Mouse (Mus musculus): ENCODE results near the gene Cdk5rap2. TPM values are rescaled to one million over a fixed set of nuclear protein-coding genes. Genes with fewer than 3 reads are reported as not detected.

The Cdk5rap2 gene
- 14.5 and 17.7 TPM in 2 replicates for total RNA-seq (2021)
- long read RNA-seq, experiment 1, full-length matches to known transcripts: 1 of 26 reads
- long read RNA-seq, experiment 1, partial matches to known transcripts: 20 of 26 reads
- long read RNA-seq, experiment 1, other reads (novel, unspliced or antisense): 5 of 26 reads
- long read RNA-seq, experiment 2, partial matches to known transcripts: 10 of 13 reads
- long read RNA-seq, experiment 2, other reads (novel, unspliced or antisense): 3 of 13 reads

DNA sequence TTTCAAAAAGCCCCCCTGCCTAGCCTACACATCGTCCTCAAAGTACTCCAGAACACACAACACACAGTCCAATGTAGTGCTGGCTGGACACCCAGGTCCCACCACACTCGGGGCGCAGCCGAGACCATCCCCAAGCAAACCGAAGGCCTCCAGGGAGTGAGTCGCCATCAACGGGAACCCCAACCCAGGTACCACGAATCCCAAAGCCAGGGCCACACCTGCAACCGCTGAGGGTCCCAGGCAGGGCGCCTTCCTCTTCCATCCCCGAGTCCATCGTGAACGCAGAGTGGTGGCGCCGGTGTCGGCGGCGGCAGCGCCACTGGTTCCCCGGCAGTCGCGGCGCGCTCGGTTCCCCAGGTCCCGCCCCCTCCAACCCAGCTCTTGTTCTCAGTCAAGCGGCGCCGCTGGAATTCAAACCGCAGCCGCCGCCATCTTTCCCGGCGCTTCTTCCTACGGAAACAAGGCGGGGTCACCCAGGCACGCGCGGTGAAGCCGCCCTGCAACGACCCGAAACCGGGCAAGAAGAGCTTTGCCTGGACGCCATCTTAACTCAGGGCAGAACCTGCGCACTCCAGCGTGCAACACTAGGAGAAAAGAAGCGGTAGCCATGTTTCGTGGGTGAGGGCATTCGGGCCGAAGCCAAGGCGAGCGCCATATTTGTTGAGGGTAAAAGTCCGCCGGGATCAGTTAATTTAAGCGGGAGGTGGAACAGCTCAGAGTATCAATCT lies at the start of gene Cdk5rap2:
TSS of gene Cdk5rap2 (minus strand) at position 450 of the 728 bp plus-strand sequence.
- DNase-seq: peak; percentile 98

DNA sequence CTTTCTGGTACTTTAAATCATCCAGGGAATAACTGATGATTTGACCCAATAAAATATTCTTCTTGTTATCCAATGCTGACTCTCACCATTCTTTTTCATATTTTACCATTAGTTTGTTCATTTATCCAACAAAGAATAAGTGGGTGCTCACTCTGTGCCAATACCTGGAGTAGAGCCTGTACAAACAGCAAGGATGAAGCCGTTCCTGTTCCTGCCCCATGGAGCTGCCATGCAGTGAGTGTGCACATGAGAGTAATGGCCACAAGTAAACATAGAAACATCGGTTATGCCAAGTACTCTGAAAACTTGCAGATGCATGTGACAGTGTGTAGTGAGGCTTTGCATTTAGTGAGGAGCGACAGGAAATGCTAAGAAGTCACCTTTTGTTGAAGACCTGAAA lies 41.9 kb upstream of the Cdk5rap2 start:
- DNase-seq: no peak

DNA sequence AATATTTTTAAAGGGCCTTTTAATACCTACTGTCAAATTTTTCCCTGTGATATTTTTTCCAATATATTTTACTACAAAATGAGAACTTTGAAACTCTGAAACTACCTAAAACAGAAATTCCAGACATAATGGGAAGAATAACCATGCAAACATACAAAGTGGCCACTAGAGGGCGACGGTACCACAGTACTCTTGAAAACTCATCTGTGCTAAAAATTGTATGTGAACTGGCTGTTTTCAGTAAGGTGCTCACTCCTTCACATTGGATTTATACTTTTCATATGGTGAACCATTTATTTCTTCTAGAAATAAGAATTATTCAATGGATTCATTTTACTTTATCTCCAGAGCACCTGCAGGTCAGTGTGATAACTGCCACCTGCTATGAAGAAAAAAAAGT lies 41.5 kb upstream of the Cdk5rap2 start:
- peak; percentile 53 for DNase-seq

DNA sequence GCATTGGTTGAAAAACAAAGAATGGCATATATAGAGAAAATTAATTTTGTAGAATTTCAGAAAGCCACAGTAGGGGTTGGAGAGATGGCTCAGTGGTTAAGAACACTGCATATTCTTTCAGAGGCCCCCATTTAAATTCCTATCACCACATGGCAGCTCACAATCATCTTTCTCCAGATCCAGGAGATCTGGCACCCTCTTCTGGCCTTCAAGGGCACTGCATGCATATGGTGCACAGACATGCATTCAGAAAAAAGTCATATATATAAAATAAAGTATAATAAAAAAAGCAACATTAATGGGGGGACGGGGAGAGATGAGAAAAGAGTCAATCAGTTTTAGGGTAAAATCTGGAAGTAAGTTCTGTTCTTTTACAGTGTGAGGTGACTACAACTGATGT lies 39.4 kb upstream of the Cdk5rap2 start:
- DNase-seq: no peak

DNA sequence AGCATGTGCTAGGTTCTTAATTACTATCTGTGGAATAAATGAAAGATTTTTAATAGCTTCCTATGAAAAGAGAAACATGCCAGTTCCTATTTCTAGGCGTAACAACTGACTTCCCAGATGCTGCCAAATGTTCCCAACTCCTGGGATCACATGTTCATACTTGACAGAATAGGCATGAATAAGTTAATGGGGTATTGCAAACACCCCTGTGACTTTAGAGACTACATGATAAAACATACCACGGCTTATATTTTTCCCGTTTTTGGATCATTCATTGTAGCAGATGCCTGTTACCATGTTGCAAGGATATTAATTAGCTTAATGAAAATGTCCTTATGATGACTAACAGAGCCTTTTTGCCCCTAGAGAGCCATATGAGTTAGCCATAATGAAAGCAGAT lies 36.5 kb upstream of the Cdk5rap2 start:
- DNase-seq: no peak

DNA sequence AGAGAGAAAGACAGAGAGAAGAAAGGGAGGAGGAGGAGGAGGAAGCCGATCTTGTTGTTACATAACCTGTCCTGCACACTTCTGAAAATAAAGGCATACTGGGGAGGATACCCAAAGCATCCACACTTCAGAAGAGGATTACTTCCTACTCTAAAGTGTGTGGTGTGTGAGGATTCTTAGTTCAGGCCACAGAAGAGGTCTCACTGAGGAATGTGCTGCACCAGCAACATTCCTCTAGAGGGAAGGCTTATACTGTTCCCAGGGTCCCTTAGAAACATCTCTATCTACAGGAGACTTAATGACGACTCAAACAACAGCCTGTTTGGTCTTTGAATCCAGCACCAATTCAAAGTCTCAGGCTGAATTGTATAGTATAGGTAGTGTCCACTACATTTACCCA lies 10.0 kb upstream of the Cdk5rap2 start:
- no peak for DNase-seq

DNA sequence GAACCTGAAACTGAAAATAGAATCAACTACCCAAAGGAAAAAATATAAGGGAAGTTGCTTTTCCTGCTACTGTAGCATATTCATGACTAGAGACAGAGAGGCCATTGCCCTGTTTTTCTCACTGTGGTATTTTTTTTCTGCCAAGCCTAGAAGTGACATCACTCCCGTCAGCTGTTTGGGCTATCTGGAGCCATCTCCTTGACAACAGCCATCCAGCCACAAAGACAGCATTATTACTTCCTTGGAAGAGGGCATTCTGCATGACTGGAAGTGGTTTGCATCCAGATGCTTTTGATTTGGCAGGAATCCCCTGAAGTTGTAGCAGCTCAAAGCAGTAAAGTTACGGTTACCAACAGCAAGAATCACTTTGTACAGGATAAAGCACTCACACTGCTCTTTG lies 1.9 kb upstream of the Cdk5rap2 start:
- no peak for DNase-seq

DNA sequence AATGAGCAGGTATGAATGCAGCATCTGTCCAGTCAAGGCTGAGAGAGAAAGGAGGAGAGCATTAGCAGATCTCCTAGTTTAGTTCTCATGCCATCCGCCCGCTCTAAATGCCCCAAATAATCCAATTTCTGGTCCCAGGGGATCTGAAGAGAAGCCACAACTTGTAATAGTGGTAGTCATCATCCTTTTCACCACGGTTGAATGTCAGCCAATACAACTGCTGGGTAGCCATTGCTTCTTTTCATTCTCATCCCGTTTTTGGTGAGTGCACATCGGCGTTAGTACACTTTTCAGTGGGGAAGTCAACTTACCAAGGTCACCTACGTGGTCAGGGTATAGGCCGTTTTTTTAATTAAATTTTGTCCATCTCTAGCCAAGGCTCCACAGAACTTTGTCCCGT lies 787 bp downstream of the Cdk5rap2 start:
- no peak for DNase-seq

DNA sequence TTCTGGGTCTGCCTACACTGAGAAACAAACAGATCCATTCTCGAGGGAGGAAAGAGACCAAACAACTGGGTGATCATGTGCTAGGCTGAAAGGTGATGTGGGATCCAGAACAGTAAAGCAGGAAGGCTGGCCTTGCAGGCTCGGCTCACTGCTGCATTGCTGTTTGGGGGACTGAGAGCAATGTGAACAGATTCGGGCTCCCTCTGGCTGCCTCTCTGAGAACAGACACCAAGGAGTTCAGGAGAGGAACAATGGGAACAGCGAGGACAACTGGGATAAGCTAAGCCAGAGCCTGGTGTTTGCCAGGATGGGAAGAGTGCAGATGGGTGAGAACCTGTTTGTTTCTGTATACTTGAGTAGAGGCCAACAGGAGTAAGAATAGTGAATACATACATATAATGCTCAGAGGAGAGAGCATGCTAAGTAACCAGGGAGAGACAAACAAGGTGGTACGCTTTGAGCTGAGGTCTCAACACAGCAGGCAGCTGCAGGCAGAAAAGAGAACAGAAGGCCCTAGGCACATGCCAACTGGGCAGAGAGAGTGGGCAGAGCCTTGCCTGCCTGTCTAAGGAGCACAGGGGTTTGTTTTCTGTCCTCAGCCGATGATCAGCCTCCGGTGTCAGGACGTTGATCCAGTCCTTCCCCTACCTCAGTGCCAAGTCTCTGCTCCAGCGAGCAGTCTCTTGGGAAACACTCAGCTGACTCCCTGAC lies 8.0 kb downstream of the Cdk5rap2 start:
- DNase-seq: peak; percentile 36

DNA sequence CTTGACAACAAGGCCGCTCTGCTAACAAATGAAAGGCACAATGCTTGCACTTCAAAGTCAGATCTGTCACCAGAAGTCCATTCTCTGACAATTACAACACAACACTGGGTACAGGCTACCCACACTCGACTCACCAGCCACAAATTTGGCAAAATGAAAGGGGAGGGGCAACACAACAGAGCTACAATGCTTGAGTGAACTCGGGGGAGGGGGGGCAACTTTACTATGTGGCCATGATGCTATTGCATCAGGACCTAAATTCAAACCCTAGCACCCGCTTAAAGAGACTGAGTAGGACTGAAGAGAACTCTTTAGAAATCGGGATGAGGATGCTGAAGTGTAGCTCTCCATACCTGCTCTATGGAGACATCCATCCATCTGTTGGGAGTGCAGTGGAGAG lies 10.8 kb downstream of the Cdk5rap2 start:
- no peak for DNase-seq

DNA sequence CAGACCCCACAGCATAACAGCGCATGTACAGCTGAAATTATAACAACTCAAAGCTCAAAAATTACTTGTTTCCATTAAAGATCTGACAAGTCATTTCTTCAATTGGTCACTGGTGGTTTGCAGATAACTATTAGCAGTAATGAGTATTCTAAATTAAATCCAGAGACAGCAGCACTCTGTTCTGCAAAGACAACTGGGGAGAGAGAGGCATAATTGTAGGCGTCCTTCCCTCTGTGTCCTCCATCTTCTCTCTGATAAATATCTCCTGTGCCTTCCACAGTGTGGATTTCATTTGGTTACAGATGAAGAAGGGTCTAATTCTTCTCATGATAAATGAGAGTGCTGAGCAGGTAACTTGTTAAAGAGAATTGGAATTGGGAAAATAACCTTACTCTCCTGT lies 11.2 kb downstream of the Cdk5rap2 start:
- DNase-seq: no peak

DNA sequence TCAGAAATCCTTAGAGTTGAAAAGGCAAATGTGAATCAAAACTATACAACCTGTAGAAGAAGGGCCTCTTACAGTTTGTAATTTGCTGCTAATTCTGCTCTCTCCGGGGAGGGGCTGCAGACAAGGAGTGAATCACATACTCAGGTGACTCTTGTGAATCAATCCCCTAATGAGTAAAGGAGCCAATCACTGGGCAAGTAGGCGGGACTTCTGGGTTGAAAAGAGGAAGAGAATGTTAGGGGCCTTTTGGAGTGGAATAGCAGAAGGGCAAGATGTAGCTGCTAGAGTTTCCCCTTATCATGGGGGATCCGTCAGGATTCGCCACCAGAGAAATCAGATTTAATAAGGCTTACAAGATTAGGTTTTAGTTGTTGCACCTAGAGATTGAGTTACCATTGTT lies 12.2 kb downstream of the Cdk5rap2 start:
- no peak for DNase-seq

DNA sequence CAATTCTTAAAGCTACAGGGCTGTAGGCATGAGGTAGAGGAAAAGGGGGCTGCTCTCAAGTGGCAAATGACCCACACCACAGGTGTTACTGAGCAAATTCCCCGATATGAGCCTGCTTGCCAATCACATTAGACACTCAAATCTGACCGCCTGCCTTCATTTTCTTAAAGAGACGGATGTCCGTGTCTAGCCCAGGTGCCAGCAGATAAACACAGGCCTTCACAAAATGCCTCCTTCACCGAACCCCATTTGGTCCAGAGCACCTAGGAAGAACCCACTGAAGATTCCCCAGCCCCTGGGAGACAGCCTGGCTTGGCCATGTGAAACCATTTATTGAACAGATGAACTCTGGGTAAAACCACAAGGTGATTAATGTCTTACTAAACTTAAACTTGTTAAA lies 13.5 kb downstream of the Cdk5rap2 start:
- no peak for DNase-seq

DNA sequence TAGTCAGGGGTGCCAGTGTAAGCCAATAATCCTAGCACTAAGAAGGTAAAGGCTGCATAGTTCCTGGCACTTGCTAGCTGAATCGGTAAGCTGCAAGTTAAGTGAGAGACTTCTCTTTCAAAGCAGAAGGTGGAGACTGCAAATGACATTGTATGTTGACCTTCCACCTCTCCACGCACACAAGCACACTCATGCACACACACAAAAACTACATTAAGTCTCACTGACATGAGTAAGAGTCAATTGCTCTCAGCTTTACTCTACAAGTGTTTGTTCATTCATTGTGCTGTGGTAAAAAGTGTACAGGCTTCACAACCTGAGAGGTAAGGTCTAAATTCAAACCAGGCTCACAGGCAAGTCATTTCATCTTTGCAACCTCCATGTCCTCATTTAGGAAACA lies 15.5 kb downstream of the Cdk5rap2 start:
- no peak for DNase-seq

DNA sequence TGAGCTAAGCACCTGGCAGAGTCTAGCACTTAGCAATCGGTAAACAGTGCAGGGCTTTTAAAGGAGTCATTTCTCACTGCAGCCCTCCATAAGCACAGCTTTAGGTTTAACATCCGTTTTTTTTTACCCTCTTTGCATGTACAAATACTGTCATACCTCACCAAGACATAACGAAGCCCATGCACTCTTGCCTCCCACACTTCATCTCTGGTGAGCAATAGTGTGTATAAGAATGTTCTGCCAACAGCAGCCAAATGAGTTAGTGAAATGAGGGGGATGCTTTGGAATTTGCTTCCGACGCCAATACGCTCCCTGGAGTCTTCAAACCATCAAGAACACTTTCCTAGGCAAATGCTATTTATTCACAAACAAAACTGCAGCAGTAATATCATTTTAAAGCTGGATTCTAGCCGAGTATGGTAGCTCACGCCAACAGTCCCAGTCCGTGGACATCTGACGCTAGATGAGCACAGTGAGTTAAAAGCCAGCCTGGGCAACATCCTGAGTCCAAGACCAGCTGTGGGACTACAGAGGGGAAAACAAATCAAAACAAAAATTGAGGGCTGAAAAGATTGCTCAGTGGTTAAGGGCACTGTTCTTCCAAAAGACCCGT lies 18.4 kb downstream of the Cdk5rap2 start:
- no peak for DNase-seq

DNA sequence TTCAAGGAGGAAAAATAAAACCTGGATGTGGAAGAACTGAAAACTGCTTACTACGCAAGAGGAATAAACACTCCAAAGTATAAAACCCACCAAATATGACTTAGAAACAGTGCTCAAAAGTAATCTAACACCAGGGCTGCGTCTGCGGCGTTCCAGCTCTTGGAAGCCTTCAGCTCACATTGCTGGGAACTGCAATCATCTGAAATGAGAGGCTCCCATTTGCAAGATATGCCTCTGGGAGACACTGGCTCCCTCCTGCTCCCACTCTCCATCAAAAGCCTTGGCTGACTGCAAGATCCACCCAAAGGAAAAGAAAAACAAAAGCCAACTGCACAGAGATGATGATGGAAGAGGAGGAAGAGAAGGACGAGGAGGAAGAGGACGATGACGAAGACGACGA lies 19.2 kb downstream of the Cdk5rap2 start:
- no peak for DNase-seq

DNA sequence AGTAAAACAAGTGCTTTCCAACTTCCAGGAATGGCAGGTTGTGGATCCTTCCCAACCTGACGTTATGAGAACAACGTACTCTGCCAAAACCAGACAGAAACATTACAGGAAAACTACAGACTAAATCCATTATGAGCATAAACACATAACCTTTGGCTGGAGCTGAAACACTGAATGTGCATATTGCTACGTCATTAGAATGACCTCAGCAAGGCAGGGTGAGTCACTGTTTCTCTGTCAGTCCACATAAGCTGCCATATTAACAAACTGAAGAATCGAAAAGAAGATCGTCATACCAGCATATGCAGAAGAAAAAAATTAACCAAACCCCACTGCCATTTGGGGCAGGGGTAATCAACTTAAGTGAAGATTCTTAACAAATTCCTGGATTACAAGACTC lies 24.0 kb downstream of the Cdk5rap2 start:
- DNase-seq: no peak

DNA sequence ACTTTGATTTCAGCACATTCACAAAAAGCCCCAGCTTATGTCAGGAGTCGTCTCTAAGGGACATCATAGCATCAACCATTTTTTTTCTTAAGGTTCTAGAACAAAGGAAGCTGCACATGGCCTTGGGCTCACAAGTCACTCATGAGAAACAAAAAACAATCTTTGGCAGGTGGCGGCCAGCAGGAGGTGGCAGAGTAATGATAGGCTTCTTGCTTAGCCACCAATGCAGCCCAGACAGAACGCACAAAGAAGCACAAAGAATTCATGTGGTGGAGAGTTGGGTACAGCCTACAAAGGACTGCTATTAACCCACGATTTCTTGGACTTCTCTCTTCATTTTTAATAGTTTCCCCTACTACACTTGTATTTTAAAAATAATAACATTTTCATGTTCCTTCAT lies 32.9 kb downstream of the Cdk5rap2 start:
- no peak for DNase-seq

DNA sequence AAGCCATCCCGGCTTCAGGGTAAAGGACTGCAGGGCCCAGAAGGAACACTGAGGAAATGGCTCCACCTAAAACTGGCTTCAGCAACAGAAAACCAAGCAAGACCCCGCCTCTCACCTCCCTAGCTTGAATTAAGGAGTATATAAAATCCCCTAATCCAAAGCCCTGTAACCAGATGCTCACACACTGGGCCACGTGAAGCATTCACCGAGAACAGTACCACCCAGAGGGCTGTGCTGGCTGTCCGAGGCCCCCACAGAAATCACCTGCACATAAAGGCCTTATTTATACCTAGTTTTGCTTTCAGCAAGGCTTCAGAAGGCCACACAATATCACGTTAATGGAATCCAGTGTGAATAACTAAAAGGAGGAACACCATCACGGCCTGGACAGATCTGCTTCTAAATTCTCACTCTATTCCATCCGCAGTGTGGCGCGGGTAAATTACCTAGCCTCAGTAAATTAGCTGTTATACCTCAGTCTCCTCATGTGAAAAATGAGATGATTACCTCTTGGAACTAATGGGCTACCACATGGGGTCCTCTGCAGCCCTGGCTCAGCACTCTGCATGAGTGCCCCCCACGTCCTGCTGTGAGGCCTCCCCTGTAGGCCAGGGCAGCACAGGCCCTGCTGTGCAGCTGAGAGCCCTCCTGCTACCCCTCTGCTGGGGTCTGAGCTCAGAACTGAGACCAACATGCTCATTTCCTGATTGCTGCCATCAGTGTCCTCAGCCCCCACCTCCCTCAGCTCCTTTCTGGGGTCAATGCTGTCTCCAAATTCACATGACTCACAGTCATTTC lies 45.0 kb downstream of the Cdk5rap2 start:
- DNase-seq: no peak

DNA sequence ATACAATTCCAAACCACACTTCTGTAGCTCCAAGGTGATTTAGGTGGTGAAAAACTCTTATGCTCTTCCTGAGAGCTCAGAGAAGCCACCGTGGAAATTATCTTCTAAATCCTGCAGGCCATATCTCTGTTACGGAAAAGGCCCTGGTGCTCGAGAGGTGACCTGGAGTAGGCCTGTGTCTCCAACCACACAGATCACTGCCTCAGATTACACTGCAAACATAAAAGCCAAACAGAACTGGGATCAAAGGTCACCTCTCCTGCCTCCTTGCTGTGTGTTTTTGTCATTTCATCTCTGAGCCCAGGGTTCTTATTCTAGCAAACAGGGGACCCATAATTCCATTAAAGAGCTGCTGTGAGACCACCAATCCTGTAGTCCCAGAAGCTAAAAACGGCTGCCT lies 48.9 kb downstream of the Cdk5rap2 start:
- DNase-seq: no peak

DNA sequence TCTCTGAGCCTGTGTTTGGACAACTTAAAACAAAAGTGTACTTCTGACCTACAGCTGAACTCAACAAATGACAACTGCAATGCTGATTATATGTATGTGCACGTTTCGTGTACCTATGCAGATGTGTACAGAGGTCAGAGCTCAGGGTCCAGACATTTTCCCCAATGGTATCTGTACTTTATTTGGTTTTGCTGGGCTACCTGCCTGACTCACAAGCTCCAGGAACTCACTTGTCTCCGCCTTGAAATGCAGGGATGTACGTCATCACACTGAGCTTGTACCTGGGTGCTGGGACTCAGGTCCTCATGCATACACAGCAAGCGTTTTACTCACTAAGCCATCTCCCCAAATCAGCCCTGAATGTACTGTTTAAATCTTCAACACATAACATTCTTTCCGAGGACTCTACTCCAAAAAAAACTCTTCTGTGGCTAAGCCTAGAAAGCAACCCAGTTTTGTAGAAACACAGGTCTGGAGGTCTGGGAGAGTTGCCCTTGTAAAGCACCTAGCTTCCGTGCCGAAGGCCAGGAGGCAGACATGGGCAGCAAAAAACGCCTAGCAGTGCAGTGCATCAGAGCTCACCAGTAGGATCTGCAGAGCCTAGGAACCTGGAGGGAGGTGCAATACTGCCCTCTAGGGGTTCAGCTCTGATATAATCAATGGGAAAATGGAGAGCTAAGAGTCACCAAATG lies 54.4 kb downstream of the Cdk5rap2 start:
- peak; percentile 74 for DNase-seq

DNA sequence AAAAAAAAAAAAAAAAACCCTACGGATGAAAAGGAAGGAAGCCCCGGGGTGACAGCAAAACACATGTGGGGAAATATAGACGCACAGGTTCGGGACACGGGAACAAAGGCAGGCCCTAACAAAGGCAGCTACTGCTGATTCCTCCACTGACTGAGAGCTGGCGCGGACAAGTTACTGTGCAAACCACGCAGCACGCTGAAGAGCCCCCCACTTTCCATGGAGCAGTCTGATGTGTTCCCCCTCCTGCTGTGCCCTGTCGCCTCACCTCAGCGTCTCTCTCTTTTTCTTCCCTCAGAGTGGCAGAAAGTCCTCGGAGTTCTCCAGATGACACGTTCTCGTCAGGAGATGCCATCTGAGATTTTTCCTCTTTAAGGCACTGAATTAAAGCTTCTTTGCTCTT lies 55.8 kb downstream of the Cdk5rap2 start:
- no peak for DNase-seq

Data from adrenal gland, postnatal 14 days (tissue).